Mouse (Mus musculus): ENCODE data around the gene Sorcs3. TPM values are rescaled to one million over a fixed set of nuclear protein-coding genes. Genes with fewer than 3 reads are reported as not detected.

Sorcs3 gene
- polyA plus RNA-seq, 1 experiment from 2014 or later, result 0.08 TPM

GRCm38 (mm10) chr19:48782024-48782721, 576.3 kb downstream of the Sorcs3 start:
- Histone ChIP-seq H3K36me3 (ENCODE audit: insufficient read depth) (no peaks in the 10 kb centered on the region), H3K4me1 (ENCODE audit: insufficient read depth) (no peaks in the 10 kb centered on the region), H3K27ac (ENCODE audit: low read depth) (no peak overlapping the region), H3K9ac (no peak overlapping the region), H3K4me2 (no peak overlapping the region), H3K27me3 (ENCODE audit: insufficient read depth, low read length) (no peaks in the 10 kb centered on the region), H3K4me3 (ENCODE audit: low read depth, low read length) (no peak overlapping the region), H3K9me3 (ENCODE audit: low read depth, low read length) (no peaks in the 10 kb centered on the region)
- TF ChIP-seq CTCF (IDR thresholded peaks at IDR 0.05; ENCODE audit: low read depth), result no peak
- 75% methylated on average over 7 of the region's 7 CpGs for WGBS
- DNase-seq, result no peak
- no peak for ATAC-seq (ENCODE audit: insufficient read depth)

GRCm38 (mm10) chr19:48787269-48787668, 581.4 kb downstream of the Sorcs3 start:
- Histone ChIP-seq H3K9ac (no peak overlapping the region), H3K36me3 (ENCODE audit: insufficient read depth) (no peaks in the 10 kb centered on the region), H3K27ac (ENCODE audit: low read depth) (no peak overlapping the region), H3K4me3 (ENCODE audit: low read depth, low read length) (no peak overlapping the region), H3K27me3 (ENCODE audit: insufficient read depth, low read length) (no peaks in the 10 kb centered on the region), H3K4me1 (ENCODE audit: insufficient read depth) (no peaks in the 10 kb centered on the region), H3K9me3 (ENCODE audit: low read depth, low read length) (no peaks in the 10 kb centered on the region), H3K4me2 (no peak overlapping the region)
- TF ChIP-seq CTCF (IDR thresholded peaks at IDR 0.05; ENCODE audit: low read depth), result no peak
- no peak for DNase-seq
- no peak for ATAC-seq (ENCODE audit: insufficient read depth)
- 86% methylated on average over 4 of the region's 4 CpGs for WGBS

GRCm38 (mm10) chr19:48804546-48804945, 598.7 kb downstream of the Sorcs3 start:
- no peak overlapping the region for H3K4me3 ChIP-seq (ENCODE audit: low read depth, low read length)
- no peak overlapping the region for H3K4me2 ChIP-seq
- TF ChIP-seq CTCF (IDR thresholded peaks at IDR 0.05; ENCODE audit: low read depth), result no peak
- DNase-seq (no peak), ATAC-seq (ENCODE audit: insufficient read depth) (no peak)
- no peaks in the 10 kb centered on the region for H3K27me3 ChIP-seq (ENCODE audit: insufficient read depth, low read length)
- no peaks in the 10 kb centered on the region for H3K9me3 ChIP-seq (ENCODE audit: low read depth, low read length)
- no peak overlapping the region for H3K27ac ChIP-seq (ENCODE audit: low read depth)
- H3K36me3 ChIP-seq (ENCODE audit: insufficient read depth), result no peaks in the 10 kb centered on the region
- no peaks in the 10 kb centered on the region for H3K4me1 ChIP-seq (ENCODE audit: insufficient read depth)
- H3K9ac ChIP-seq, result no peak overlapping the region
- 57% methylated on average over 6 of the region's 6 CpGs for WGBS

GRCm38 (mm10) chr19:48811541-48811940, 605.7 kb downstream of the Sorcs3 start:
- no peak for TF ChIP-seq CTCF (IDR thresholded peaks at IDR 0.05; ENCODE audit: low read depth)
- 17% methylated on average over 3 of the region's 3 CpGs for WGBS
- DNase-seq, result peak; percentile 69

GRCm38 (mm10) chr19:48813823-48814222, 608.0 kb downstream of the Sorcs3 start:
- Histone ChIP-seq H3K27me3 (ENCODE audit: insufficient read depth, low read length) (no peaks in the 10 kb centered on the region), H3K9me3 (ENCODE audit: low read depth, low read length) (no peaks in the 10 kb centered on the region), H3K36me3 (ENCODE audit: insufficient read depth) (no peaks in the 10 kb centered on the region), H3K4me2 (no peak overlapping the region), H3K4me3 (ENCODE audit: low read depth, low read length) (no peak overlapping the region), H3K27ac (ENCODE audit: low read depth) (no peak overlapping the region), H3K9ac (no peak overlapping the region), H3K4me1 (ENCODE audit: insufficient read depth) (no peaks in the 10 kb centered on the region)
- ATAC-seq (ENCODE audit: insufficient read depth), result no peak
- DNase-seq, result no peak
- no peak for TF ChIP-seq CTCF (IDR thresholded peaks at IDR 0.05; ENCODE audit: low read depth)
- WGBS, result 92% methylated on average over 4 of the region's 4 CpGs

More at GRCm38 (mm10) chr19:48811541-48811940, 605.7 kb downstream of the Sorcs3 start:
- Histone ChIP-seq H3K27ac (ENCODE audit: low read depth) (no peak overlapping the region), H3K4me3 (ENCODE audit: low read depth, low read length) (no peak overlapping the region), H3K27me3 (ENCODE audit: insufficient read depth, low read length) (no peaks in the 10 kb centered on the region), H3K9ac (no peak overlapping the region), H3K4me1 (ENCODE audit: insufficient read depth) (no peaks in the 10 kb centered on the region), H3K36me3 (ENCODE audit: insufficient read depth) (no peaks in the 10 kb centered on the region), H3K9me3 (ENCODE audit: low read depth, low read length) (no peaks in the 10 kb centered on the region), H3K4me2 (no peak overlapping the region)
- peak; percentile 52; the same call in 1 of the 2 replicates for ATAC-seq (ENCODE audit: insufficient read depth)

- no peak for DNase-seq
- TF ChIP-seq CTCF (IDR thresholded peaks at IDR 0.05; ENCODE audit: low read depth), result no peak
- Histone ChIP-seq H3K4me2 (no peak overlapping the region), H3K36me3 (ENCODE audit: insufficient read depth) (no peaks in the 10 kb centered on the region), H3K9ac (no peak overlapping the region), H3K27me3 (ENCODE audit: insufficient read depth, low read length) (no peaks in the 10 kb centered on the region), H3K9me3 (ENCODE audit: low read depth, low read length) (no peaks in the 10 kb centered on the region), H3K27ac (ENCODE audit: low read depth) (no peak overlapping the region), H3K4me1 (ENCODE audit: insufficient read depth) (no peaks in the 10 kb centered on the region), H3K4me3 (ENCODE audit: low read depth, low read length) (no peak overlapping the region)
- no peak for ATAC-seq (ENCODE audit: insufficient read depth)
- WGBS, result 96% methylated on average over 3 of the region's 3 CpGs
Measured at GRCm38 (mm10) chr19:48815064-48815463, 609.2 kb downstream of the Sorcs3 start.

GRCm38 (mm10) chr19:48820493-48821282, 614.9 kb downstream of the Sorcs3 start:
- no peaks in the 10 kb centered on the region for H3K9me3 ChIP-seq (ENCODE audit: low read depth, low read length)
- no peak for TF ChIP-seq CTCF (IDR thresholded peaks at IDR 0.05; ENCODE audit: low read depth)
- WGBS, result 58% methylated on average over 5 of the region's 5 CpGs
- H3K27ac ChIP-seq (ENCODE audit: low read depth), result no peak overlapping the region
- no peak for DNase-seq
- H3K9ac ChIP-seq, result no peak overlapping the region
- H3K4me3 ChIP-seq (ENCODE audit: low read depth, low read length), result no peak overlapping the region
- H3K27me3 ChIP-seq (ENCODE audit: insufficient read depth, low read length), result no peaks in the 10 kb centered on the region
- H3K4me1 ChIP-seq (ENCODE audit: insufficient read depth), result no peaks in the 10 kb centered on the region
- no peaks in the 10 kb centered on the region for H3K36me3 ChIP-seq (ENCODE audit: insufficient read depth)
- no peak overlapping the region for H3K4me2 ChIP-seq
- no peak for ATAC-seq (ENCODE audit: insufficient read depth)
